Mouse (Mus musculus) right cerebral cortex, adult 18-20 months (tissue): ENCODE measurements around the gene Olfr811.

Experiments used
- DNase-seq: peaks from one replicate; pipeline ENCODE4 v3.0.0; 2022; ENCODE audit warnings: mixed read lengths

The Olfr811 gene

DNA sequence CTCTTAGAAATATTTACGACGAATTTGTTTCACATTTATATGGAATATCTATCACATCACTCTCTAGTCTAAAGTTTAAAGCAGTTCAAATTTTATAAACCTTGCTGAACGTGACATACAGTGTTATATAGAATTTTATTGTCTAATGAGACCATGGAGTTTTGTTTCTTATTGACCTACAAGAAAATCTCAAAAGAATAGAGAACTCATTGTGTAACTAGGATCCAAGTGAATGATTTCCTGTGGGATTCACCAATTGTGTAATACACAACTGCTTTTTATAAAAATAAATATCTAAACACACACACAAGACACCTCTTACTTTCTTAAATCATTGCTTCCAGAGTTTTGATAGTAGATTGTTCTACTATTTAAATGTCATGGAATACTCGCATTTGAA lies at the start of gene Olfr811:
Olfr811 (minus strand) TSS at position 101 of the 400 bp plus-strand sequence.
- DNase-seq: no peak

DNA sequence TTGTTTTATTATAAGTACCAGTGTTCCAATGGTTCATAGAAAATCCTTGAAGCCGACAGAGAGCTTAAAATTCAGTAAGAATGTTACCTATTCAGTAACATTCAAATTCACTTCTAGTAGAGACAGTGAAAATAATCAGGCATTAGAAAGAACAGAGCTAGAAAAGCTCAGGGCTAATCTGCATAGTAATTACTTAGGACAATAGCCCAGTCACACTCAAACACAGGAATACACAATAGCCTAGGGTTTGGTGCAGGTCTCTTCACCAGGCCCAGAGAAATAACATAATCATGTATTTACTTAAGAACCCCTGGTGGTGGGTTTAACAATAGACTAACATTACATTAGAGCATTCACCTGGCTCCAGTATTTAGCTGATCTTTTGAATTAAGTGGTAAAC lies 43.1 kb upstream of the Olfr811 start:
- DNase-seq: no peak

DNA sequence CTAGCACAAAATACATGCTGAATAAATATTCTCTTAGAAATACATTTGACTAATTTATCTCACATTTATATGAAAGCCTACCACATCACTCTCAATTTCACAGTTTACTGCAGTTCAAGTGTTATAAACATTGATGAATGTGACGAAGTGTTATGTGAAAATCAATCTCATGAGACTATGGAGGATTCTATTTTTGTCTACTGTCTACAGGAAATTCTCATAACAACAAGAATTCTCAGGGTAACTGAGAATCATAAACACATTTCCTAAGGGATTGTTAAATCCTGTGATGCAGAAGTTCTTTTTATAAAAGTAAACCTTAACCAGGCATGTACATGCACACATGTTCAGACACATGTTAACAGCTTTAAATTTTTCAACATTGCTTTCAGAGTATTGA lies 41.8 kb upstream of the Olfr811 start, which contains the start of gene Olfr812:
Olfr812 (minus strand) TSS at position 101 of the 400 bp plus-strand sequence.
- no peak for DNase-seq

DNA sequence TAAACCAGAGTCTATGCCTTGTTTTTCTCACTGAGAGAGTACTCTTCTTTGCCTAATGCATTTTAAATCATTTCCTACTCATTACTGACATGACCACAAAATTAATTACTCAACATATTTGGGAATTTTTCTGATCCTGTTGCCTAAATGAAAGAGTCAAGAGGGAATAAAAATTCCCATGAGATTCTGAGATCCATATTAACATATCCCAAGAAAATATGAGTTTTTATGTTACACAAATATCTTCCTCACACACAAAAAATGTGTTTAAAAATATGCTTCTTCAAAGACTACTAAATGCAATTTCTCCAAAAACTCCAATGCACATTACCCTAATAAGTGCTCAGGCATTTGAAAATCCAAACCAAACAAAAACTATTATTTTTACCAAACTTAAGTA lies 9.4 kb downstream of the Olfr811 start, which contains the start of gene Olfr810:
Olfr810 (minus strand) TSS at position 101 of the 400 bp plus-strand sequence.
- DNase-seq: no peak

DNA sequence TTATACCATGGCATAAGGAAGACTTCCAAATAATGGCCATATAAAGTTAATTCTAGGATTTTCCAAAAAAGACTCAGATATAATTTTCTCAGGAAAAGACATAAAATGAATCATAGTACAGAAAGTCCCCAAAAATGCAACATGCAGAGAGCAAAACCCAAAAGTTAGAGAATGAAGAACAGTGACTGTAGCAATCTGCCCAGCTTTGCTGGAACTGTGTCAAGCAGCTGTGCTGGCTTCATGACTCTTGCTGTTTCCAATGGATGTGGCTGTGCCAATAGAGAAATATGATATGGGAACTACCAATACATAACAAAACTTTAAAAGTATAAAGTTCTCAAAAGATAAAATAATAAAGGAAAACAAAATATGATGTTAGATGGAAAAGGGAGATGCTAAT lies 26.1 kb downstream of the Olfr811 start:
- no peak for DNase-seq

DNA sequence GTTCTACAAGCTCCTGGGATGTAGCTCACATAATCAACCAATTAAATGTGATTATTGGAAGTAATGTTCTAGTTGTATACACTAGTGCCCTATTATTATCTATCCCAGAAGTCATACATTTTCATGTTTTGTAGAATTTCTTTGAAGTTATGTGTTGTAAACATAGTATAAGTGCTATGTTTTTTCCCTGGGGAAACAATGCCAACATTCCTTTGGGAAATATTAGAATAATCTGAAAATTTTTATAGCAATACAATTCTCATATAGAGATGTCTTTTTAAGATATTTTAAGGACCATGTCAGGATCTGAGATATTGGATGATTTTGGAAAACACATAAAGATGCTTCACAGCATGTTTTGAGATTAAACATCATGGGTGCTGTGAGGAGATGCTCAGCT lies 29.9 kb downstream of the Olfr811 start, which contains the start of gene Olfr809:
Olfr809 (plus strand) TSS at position 301 of the 400 bp plus-strand sequence.
- DNase-seq: no peak

DNA sequence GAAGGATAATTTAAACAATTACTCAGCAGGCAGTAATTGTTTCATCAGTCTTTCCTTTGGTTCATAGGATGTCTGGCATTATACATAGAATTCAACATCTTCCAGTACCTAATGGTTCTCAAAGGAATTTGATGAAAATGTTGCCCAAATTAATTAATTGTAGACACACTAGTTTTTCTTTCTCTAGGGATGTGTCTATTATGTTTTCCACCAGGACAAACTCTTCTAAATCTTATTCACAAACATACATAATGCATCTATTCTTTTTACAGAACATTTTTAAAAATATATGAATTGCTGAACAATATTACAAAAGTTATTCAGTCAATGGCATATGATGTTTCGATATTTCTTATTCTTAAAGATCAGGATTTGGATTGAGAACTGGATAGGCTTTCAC lies 39.0 kb downstream of the Olfr811 start, which contains the start of gene Olfr808:
Olfr808 (plus strand) TSS at position 301 of the 400 bp plus-strand sequence.
- DNase-seq: no peak

DNA sequence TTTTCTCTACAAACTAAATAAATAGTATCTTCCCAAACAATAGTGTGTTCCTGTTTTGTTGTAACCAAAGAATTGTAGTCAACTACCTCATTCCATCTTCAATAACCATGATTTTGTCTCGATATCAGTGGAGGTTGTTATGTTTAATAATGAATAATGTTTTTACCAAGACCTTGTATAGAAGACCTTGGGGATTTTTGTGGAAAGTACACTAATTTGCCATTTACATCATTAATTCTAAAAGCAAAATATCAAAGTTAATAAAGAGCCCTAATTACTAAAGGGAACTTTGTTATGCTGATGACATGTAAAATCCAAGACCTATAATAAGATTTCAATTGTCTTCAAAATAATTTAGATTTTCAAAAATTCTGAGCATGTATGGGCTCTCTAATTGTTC lies 46.5 kb downstream of the Olfr811 start, which contains the start of gene Olfr807:
Olfr807 (minus strand) TSS at position 101 of the 400 bp plus-strand sequence.
- no peak for DNase-seq
